Mouse (Mus musculus): ENCODE measurements at regions not wholly inside any gene's neighbourhood (a gene's known extent, or its start where the extent isn't known, plus 50 kb on each side); places are given as distances from the start of the nearest gene placed in this dataset.

GRCm38 (mm10) chr12:110332616-110333154, 53.8 kb downstream of the Dio3 start:
- peaks cover 7% of the 10 kb centered on the region; the same call in 1 of the 2 replicates for H3K9me3 ChIP-seq (ENCODE audit: control insufficient read depth, low read length)
- H3K4me2 ChIP-seq (replicated peaks; ENCODE audit: low read depth, low read length, severe bottlenecking), result no peak overlapping the region
- H3K36me3 ChIP-seq (ENCODE audit: control insufficient read depth, insufficient read depth, low read length), result no peaks in the 10 kb centered on the region
- no peak overlapping the region for H3K9ac ChIP-seq (ENCODE audit: low read depth, low read length, severe bottlenecking)
- no peak for DNase-seq (ENCODE audit: low spot score)
- H3K4me1 ChIP-seq (ENCODE audit: control insufficient read depth, insufficient read depth, low read length), result no peaks in the 10 kb centered on the region
- no peaks in the 10 kb centered on the region for H3K27me3 ChIP-seq (ENCODE audit: control insufficient read depth, insufficient read depth, low read length)
- WGBS, result 91% methylated on average over 12 of the region's 12 CpGs
- ATAC-seq (ENCODE audit: low FRiP score, low read depth), result no peak
- no peak for TF ChIP-seq POLR2A (IDR thresholded peaks at IDR 0.05; ENCODE audit: borderline replicate concordance, extremely low read depth, insufficient read depth, insufficient read length)
- H3K4me3 ChIP-seq (replicated peaks; ENCODE audit: low read length), result no peak overlapping the region
- H3K27ac ChIP-seq (replicated peaks; ENCODE audit: low read depth, low read length), result no peak overlapping the region

GRCm38 (mm10) chr12:110334609-110335008, 55.7 kb downstream of the Dio3 start:
- Histone ChIP-seq H3K9me3 (ENCODE audit: control insufficient read depth, low read length) (peaks cover 7% of the 10 kb centered on the region; the same call in 1 of the 2 replicates), H3K9ac (ENCODE audit: low read depth, low read length, severe bottlenecking) (no peak overlapping the region), H3K36me3 (ENCODE audit: control insufficient read depth, insufficient read depth, low read length) (no peaks in the 10 kb centered on the region), H3K27ac (replicated peaks; ENCODE audit: low read depth, low read length) (no peak overlapping the region), H3K4me3 (replicated peaks; ENCODE audit: low read length) (no peak overlapping the region), H3K4me1 (ENCODE audit: control insufficient read depth, insufficient read depth, low read length) (no peaks in the 10 kb centered on the region), H3K27me3 (ENCODE audit: control insufficient read depth, insufficient read depth, low read length) (no peaks in the 10 kb centered on the region), H3K4me2 (replicated peaks; ENCODE audit: low read depth, low read length, severe bottlenecking) (no peak overlapping the region)
- DNase-seq (ENCODE audit: low spot score), result no peak
- TF ChIP-seq POLR2A (IDR thresholded peaks at IDR 0.05; ENCODE audit: borderline replicate concordance, extremely low read depth, insufficient read depth, insufficient read length), result no peak
- 74% methylated on average over 2 of the region's 2 CpGs for WGBS
- no peak for ATAC-seq (ENCODE audit: low FRiP score, low read depth)

DNA sequence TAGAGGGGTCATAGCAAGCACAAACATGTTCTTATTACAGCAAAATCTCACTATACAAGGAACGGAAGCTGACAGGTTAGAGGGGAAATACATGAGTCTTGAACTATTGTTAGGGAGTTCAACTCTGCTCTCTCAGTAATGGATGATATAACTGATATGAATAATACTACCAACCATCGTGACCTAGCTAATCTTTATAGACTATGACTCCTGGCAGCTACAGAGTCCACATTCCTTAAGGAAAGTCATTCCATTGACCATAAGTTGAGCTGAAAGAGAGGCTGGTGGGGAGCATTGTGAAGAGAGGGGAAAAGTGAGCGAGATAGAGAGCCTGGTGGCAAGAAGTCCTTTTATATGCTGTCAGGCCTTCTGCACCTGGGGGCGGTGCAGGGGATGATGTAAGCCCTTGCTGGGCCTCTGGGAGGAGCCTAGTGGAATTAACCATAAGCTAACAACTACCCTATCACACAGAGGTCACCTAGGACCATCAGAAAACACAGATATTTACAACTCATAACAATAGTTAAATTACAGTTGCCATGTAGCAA, 65.5 kb downstream of the Dio3 start:
- Histone ChIP-seq H3K4me2 (replicated peaks; ENCODE audit: low read depth, low read length, severe bottlenecking) (no peak overlapping the region), H3K4me3 (replicated peaks; ENCODE audit: low read length) (no peak overlapping the region), H3K27me3 (ENCODE audit: control insufficient read depth, insufficient read depth, low read length) (no peaks in the 10 kb centered on the region), H3K36me3 (ENCODE audit: control insufficient read depth, insufficient read depth, low read length) (no peaks in the 10 kb centered on the region), H3K27ac (replicated peaks; ENCODE audit: low read depth, low read length) (no peak overlapping the region), H3K9me3 (ENCODE audit: control insufficient read depth, low read length) (no peaks in the 10 kb centered on the region), H3K9ac (ENCODE audit: low read depth, low read length, severe bottlenecking) (no peak overlapping the region), H3K4me1 (ENCODE audit: control insufficient read depth, insufficient read depth, low read length) (no peaks in the 10 kb centered on the region)
- no peak for TF ChIP-seq POLR2A (IDR thresholded peaks at IDR 0.05; ENCODE audit: borderline replicate concordance, extremely low read depth, insufficient read depth, insufficient read length)
- DNase-seq (ENCODE audit: low spot score), result no peak
- WGBS, result 82% methylated on average over 4 of the region's 4 CpGs
- no peak for ATAC-seq (ENCODE audit: low FRiP score, low read depth)

GRCm38 (mm10) chr12:110349621-110350020, 70.8 kb downstream of the Dio3 start:
- Histone ChIP-seq H3K27me3 (ENCODE audit: control insufficient read depth, insufficient read depth, low read length) (no peaks in the 10 kb centered on the region), H3K36me3 (ENCODE audit: control insufficient read depth, insufficient read depth, low read length) (no peaks in the 10 kb centered on the region), H3K27ac (replicated peaks; ENCODE audit: low read depth, low read length) (no peak overlapping the region), H3K9me3 (ENCODE audit: control insufficient read depth, low read length) (no peaks in the 10 kb centered on the region), H3K4me1 (ENCODE audit: control insufficient read depth, insufficient read depth, low read length) (no peaks in the 10 kb centered on the region), H3K9ac (ENCODE audit: low read depth, low read length, severe bottlenecking) (no peak overlapping the region), H3K4me3 (replicated peaks; ENCODE audit: low read length) (no peak overlapping the region), H3K4me2 (replicated peaks; ENCODE audit: low read depth, low read length, severe bottlenecking) (no peak overlapping the region)
- ATAC-seq (ENCODE audit: low FRiP score, low read depth), result no peak
- DNase-seq (ENCODE audit: low spot score), result no peak
- TF ChIP-seq POLR2A (IDR thresholded peaks at IDR 0.05; ENCODE audit: borderline replicate concordance, extremely low read depth, insufficient read depth, insufficient read length), result no peak
- 67% methylated on average over 1 of the region's 1 CpGs for WGBS

- no peak for TF ChIP-seq POLR2A (IDR thresholded peaks at IDR 0.05; ENCODE audit: borderline replicate concordance, extremely low read depth, insufficient read depth, insufficient read length)
- no peaks in the 10 kb centered on the region for H3K9me3 ChIP-seq (ENCODE audit: control insufficient read depth, low read length)
- no peaks in the 10 kb centered on the region for H3K36me3 ChIP-seq (ENCODE audit: control insufficient read depth, insufficient read depth, low read length)
- DNase-seq (ENCODE audit: low spot score) (no peak), ATAC-seq (ENCODE audit: low FRiP score, low read depth) (no peak)
- WGBS, result 76% methylated on average over 6 of the region's 6 CpGs
- no peak overlapping the region for H3K4me3 ChIP-seq (replicated peaks; ENCODE audit: low read length)
- H3K4me1 ChIP-seq (ENCODE audit: control insufficient read depth, insufficient read depth, low read length), result no peaks in the 10 kb centered on the region
- H3K4me2 ChIP-seq (replicated peaks; ENCODE audit: low read depth, low read length, severe bottlenecking), result no peak overlapping the region
- no peak overlapping the region for H3K27ac ChIP-seq (replicated peaks; ENCODE audit: low read depth, low read length)
- H3K9ac ChIP-seq (ENCODE audit: low read depth, low read length, severe bottlenecking), result no peak overlapping the region
- H3K27me3 ChIP-seq (ENCODE audit: control insufficient read depth, insufficient read depth, low read length), result no peaks in the 10 kb centered on the region
Measured at GRCm38 (mm10) chr12:110355851-110356250, 77.0 kb downstream of the Dio3 start.

Measured in limb, embryonic 14.5 days (tissue).